Mouse (Mus musculus): Measurements from ENCODE around the gene Lhfpl2.

Lhfpl2 gene

DNA sequence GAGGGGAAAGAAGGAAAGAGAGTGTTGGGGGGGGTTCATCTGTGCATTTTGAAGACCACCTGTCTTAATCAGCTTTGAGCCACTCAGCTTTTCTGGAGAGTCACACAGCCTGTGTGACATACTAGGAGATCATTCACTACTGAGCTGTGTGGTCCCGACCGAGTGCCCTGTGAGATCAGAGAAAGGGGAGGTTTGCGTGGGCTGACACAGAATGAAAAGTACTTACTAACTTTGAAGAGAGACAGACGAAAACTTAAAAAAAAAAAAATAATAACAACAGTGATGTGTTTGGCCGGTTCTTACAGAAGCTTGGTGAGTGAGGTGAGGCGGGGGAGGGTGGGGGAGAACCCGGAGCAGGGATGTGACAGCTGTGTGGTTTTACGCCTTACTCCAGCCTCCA lies 86.9 kb downstream of the Lhfpl2 start:
- no peak for DNase-seq

- DNase-seq, result no peak
Observed at GRCm38 (mm10) chr13:94147257-94147656, 89.7 kb downstream of the Lhfpl2 start.

DNA sequence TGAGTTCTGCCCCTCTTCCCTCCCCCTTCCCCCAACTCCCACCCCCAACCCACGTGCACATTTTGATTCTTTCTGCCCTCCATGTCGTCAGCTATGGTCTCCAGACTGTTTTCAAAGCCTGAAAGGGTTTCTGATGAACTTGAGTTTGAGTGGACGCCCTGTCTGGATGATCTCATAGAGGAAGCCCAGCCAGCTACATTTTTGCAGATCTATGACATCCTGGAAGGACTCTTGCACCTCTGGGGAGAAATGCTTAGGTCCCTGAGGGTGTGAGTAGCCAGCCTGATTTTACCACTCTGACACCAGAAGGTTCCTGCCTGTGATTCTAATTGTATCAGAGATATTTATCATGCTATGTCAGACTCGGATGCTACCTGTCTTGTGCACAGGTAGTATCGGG lies 91.4 kb downstream of the Lhfpl2 start:
- no peak for DNase-seq

GRCm38 (mm10) chr13:94149781-94150180 lies 92.2 kb downstream of the Lhfpl2 start:
- peak; percentile 79 for DNase-seq

GRCm38 (mm10) chr13:94151308-94151707 lies 93.7 kb downstream of the Lhfpl2 start:
- DNase-seq, result no peak

GRCm38 (mm10) chr13:94152836-94153235 lies 95.2 kb downstream of the Lhfpl2 start:
- DNase-seq, result no peak

- no peak for DNase-seq
Observed at GRCm38 (mm10) chr13:94153658-94154057, 96.1 kb downstream of the Lhfpl2 start.

GRCm38 (mm10) chr13:94154512-94155296 lies 97.1 kb downstream of the Lhfpl2 start:
- DNase-seq, result no peak

DNA sequence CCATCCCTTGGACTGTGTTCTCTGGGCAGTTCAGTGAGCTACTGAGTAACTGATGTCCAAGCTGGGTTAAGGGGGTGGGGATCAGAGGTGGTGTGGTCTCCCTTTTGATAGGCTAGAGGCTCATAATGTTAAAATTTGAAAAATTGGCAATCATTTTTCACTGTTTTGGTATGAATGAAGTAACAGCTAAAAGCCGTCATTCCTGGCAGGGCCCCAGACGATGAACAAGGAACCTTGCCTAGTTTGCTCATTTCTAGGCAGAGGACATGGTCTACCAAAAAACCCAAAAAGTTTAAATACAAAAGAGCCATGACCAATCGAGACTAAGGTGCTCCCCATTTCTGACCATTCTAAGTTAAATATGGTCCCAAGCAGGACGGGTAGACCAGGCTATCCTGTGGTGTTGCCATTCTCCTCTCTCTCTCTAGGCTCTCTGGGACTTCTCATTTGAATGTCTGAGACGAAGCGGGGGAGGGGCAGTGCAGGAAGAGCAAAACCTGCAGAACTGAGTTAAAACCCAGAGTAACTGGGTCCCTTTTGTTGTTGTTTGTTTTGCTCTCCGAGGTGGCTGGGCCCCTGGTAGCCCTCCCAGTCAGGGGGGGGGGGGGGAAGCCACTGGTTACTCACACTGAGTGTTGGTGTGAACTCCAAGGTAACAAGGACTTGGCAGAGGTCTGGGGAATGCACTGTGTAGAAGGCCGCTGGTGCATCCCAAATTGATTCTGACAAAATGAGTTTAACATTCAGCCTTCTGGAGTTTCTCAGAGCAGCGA lies 98.2 kb downstream of the Lhfpl2 start:
- DNase-seq, result no peak

- DNase-seq, result no peak
Observed at GRCm38 (mm10) chr13:94158864-94159477, 101.4 kb downstream of the Lhfpl2 start.

DNA sequence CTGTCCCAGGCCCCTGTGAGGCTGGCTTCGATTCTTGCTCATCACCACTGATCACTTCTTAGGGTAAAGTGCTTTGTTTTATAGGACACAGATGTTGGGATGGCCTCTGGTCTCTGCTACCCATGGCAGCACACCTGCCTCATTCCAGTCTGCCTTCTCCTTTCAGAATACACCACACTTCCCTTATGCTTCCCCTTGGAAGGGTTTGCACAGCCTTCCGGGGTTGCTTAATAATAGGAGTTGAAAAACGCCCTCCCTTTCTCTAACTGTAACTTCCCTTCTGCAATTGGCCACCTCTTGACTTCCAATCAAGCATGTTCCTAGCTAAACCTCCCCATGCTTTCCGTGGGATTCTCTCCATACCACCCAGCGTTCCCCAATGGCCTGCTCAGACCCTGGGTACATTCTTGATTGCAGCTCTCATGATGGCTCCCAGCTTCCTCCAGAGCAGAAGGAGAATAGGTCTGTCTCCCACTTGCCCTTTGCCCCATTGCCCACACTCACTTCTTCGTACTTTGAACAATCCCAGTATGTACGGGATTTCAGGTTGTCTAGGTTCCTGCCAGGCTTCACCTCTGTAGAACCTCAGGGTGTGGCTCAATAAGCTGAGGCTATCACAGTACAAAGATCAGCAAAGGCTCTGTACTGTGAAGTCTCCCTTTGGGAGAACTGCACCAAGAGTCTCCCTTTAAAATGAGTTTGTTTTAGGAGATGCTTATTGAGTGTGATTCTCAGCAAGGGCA lies 102.1 kb downstream of the Lhfpl2 start:
- DNase-seq, result no peak

DNA sequence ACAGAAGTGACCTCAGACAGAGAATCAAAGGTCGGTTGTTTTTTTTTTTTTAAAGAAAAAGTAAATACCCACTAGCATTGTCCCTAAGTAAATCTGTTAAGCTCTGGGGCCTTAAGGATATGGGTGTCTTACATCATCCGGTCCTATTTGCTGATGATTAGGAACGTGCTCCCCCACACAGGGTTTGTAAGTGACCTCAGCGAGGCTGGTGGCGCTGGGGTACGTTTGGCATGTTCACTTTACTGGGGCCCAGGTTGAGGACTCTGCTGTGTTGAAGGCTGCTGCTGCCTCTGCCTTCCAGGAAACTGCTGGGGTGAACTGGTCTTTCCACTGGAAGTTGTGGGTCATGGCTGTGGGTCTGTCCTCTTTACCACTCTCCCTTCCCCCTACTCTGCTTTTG lies 106.9 kb downstream of the Lhfpl2 start:
- DNase-seq, result no peak

- DNase-seq, result no peak
Observed at GRCm38 (mm10) chr13:94168319-94168718, 110.7 kb downstream of the Lhfpl2 start.

DNA sequence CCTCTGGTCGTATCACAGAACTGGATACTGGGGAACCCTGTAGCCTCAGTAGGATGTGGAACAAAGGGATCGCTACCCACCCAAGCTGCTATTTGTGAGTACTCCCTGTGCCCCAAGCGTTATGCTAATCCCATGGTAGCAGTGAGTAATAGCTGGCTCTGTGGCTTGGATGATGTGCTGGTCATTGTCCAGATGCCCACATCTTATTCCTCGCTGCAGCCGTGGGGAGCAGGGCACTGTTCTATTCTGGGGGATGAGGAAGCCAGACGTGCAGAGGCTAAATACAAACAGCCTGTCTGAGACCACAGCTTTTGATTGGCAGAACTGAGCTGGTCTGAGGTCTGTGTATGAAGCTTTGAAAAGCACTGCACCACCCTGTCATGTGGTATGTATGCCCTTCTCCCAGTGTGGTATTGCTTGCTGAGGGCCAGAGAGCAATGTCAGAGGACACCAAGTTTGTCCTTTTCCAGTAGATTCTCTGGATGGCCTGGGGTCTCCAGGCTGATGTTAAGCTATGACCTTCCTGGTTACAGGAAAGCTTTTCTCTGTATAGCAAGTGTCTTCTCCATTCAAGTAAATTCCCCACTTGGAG lies 111.8 kb downstream of the Lhfpl2 start:
- DNase-seq, result no peak

DNA sequence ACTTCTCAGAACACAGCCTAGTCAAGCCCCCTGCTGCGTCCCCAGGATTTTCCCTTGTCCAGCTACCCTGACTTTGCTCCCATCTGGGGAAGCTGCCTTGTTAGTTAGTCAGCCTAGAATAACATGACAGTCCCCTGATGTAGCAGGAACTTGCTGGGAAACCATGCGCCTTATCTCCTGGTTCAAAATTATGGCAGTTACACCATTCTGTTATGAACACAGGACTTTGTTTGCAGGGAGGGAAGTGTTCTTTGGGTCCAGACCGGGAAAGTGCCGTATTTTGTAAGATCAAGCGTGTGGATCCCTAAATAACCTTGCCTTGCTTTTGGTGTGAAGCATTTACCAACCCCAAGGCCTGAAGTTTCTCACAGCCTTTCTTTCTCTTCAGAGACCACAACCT lies 114.0 kb downstream of the Lhfpl2 start:
- DNase-seq, result no peak

GRCm38 (mm10) chr13:94172533-94173310 lies 115.1 kb downstream of the Lhfpl2 start:
- no peak for DNase-seq

DNA sequence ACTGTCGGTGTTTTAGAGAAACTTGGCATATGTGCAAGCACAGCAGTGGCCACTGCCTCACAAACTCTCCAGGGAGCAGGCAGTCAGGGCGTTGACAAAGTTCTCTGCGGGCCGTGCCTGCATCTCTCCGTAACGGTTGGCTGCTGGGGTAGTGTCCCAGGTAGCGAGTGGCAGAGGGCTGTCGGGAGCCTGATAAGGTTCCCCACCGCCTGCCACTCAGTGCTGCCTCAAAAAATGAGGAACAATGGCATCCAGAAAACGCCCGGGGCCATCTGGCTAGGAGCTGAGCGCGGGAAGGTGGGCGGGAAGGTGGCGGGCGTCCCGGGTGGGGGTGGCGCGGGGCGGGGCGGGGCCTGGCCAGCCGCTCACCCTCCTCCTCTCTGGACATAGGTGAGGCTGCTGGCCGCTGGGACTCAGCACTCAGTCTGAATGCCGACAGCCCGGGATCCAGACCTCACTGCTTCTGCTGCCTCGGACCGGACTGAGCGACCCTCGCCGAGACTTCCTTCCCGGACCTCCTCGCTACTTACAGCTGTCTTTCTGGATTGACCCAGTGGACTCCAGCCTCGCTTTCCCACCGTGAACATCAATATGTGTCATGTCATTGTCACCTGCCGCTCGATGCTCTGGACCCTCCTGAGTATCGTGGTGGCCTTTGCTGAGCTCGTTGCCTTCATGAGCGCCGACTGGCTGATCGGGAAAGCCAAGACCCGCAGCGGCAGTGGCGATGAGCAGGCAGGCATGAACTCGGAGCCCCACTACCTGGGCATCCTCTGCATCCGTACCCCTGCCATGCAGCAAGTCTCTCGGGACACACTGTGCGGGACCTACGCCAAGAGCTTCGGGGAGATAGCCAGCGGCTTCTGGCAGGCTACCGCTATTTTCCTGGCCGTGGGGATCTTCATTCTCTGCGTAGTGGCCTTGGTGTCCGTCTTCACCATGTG lies 116.3 kb downstream of the Lhfpl2 start:
- DNase-seq, result peak; percentile 62

DNA sequence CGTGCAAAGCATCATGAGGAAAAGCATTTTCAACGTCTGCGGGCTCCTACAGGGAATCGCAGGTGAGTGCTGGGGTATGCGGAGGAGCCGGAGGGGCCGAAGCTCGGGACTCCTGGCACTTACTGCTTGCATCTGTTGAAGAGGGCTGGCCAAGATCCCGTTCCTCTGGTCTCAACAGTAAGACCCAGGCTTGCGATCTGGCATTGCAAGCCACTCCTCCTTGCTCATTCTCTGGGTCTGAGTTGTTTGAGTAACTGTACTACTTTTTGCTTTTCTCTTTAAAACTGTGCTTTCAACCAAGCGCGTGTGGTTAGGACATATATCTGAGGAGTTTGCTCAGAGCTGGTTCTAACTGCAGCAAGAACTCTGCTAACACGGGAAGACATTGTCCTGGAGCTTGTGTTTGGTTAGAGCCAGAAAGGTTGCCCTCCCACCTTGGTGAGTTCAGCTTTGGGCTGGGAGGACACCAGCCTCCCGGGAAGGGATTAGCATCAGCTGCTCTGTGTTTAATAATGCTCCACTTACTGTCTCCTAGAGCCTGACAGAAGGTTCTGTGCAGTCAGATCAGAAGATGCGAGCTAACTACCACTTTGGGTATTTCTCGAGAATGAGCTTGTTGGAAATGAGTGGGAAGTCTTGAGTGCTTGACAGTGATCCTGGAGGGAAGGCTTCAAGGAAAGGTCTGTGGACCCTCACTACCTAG lies 117.1 kb downstream of the Lhfpl2 start:
- DNase-seq, result no peak

GRCm38 (mm10) chr13:94175379-94176050 lies 117.9 kb downstream of the Lhfpl2 start:
- no peak for DNase-seq
